Comparison of ENCODE assay signal across 8 mouse cellular contexts in the genomic region with DNA sequence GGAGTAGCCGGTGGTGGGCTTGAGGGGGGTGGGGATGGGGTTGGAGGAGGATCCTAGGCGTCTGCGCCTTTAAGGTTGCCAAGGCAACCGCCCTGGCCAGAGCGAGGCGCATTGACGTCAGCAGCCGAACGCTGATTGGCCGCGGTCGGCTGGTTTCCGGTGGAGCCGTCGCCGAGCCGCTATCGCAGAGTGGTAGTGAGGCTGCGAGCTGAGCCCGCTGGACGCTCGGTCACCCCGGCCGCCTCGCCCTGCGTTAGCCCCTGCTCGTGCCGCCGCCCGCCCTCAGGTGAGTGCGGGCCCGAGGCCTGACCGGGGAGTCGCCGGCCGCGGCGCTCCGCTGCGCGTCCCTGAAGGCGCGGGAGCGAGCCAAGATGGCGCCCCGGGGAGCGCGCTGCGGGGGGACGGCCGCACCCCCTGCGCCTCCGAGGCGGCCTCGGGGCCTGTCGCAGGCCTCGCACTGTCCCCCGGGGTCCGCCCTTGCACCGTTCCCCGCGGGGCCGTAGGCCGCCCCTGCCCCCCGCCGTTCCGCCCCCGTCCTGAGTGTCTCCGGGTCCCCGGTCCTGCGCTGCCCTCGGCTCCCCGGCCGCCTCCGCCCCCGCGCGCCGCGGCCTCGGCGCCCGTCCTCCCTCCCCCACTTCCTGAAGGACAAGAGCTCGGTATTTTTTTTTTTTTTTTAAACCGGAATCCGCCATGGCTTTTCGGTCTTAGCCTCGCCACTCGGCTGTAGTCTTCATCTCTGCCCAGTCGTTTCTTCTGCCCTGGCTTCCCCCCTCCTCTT. TPM values are rescaled to one million over a fixed set of nuclear protein-coding genes. Genes with fewer than 3 reads are reported as not detected.
DNase-seq lines count a peak whose midpoint lies in the region; ATAC-seq and TF ChIP-seq lines count a peak whose summit lies in the region.

No protein-coding gene starts in this region.

- peak; percentile 92 for TF ChIP-seq POLR2A in MEL (IDR thresholded peaks at IDR 0.05; ENCODE audit: control insufficient read depth in 1 of 2, insufficient read depth in 1 of 2, low read depth in 1 of 2, low read length in 2 of 2, poor library complexity in 1 of 2)
- TF ChIP-seq POLR2A in cerebellum, adult 2 months (IDR thresholded peaks at IDR 0.05; ENCODE audit: borderline replicate concordance, insufficient read depth, low read length) = peak; percentile 70

- peak overlapping the region; percentile 86 for H3K27ac ChIP-seq in MEL (ENCODE audit: control insufficient read depth, low read depth, low read length)
- peak overlapping the region; percentile 96 for H3K27ac ChIP-seq in cerebellum, adult 2 months (ENCODE audit: insufficient read depth, low read length)
- H3K27ac ChIP-seq in hindbrain, embryonic 10.5 days = peak overlapping the region; percentile 99
- peak overlapping the region; percentile 97 for H3K27ac ChIP-seq in lung, postnatal 0 days (ENCODE audit: low read length)

- peaks cover 14 to 43% of the 10 kb centered on the region in 2 experiments for H3K36me3 ChIP-seq in MEL (ENCODE audit: control insufficient read depth in 1 of 2, insufficient read depth in 2 of 2, low read length in 2 of 2)
- H3K36me3 ChIP-seq in hindbrain, embryonic 10.5 days = peaks cover 28% of the 10 kb centered on the region
- H3K36me3 ChIP-seq in lung, postnatal 0 days (ENCODE audit: insufficient read depth, low read length) = no peaks in the 10 kb centered on the region

- H3K79me2 ChIP-seq in MEL (ENCODE audit: control insufficient read depth, insufficient read depth, low read length, poor library complexity) = peaks cover 35% of the 10 kb centered on the region

- peak overlapping the region; percentile 82 to 89 for H3K4me3 ChIP-seq in MEL (ENCODE audit: control insufficient read depth in 1 of 2, insufficient read depth in 1 of 2, low read depth in 2 of 2, low read length in 2 of 2)
- peak overlapping the region; percentile 88 for H3K4me3 ChIP-seq in cerebellum, adult 2 months (replicated peaks; ENCODE audit: insufficient read depth, low read depth, low read length)
- H3K4me3 ChIP-seq in hindbrain, embryonic 10.5 days = peak overlapping the region; percentile 99
- peak overlapping the region; percentile 100 for H3K4me3 ChIP-seq in lung, postnatal 0 days (ENCODE audit: low read depth, low read length)

- H3K4me1 ChIP-seq in MEL (ENCODE audit: control insufficient read depth in 1 of 2, insufficient read depth in 2 of 2, low read length in 2 of 2) = peaks cover 19 to 29% of the 10 kb centered on the region in 2 experiments
- peaks cover 18% of the 10 kb centered on the region; the same call in 1 of the 2 replicates for H3K4me1 ChIP-seq in cerebellum, adult 2 months (ENCODE audit: control insufficient read depth, insufficient read depth, low read length)
- peaks cover 44% of the 10 kb centered on the region for H3K4me1 ChIP-seq in hindbrain, embryonic 10.5 days (replicated peaks)
- peaks cover 20% of the 10 kb centered on the region; the same call in 1 of the 2 replicates for H3K4me1 ChIP-seq in lung, postnatal 0 days (ENCODE audit: insufficient read depth, low read depth, low read length)

- H3K9ac ChIP-seq in MEL (ENCODE audit: control insufficient read depth, low read depth, low read length, poor library complexity, severe bottlenecking) = peak overlapping the region; percentile 98
- peak overlapping the region; percentile 94 for H3K9ac ChIP-seq in lung, postnatal 0 days (replicated peaks; ENCODE audit: low read depth)

- TF ChIP-seq EP300 in MEL (IDR thresholded peaks at IDR 0.05; ENCODE audit: low read depth in 1 of 2, low read length in 2 of 2) = peak in 1 of 2 experiments; percentile 12; a peak in 2 of 4 replicates
- no peak for TF ChIP-seq EP300 in lung, postnatal 0 days (IDR thresholded peaks at IDR 0.05)

- WGBS in cerebellum, adult 2 months = under 1% methylated on average over 74 of the region's 90 CpGs
- under 1% methylated on average over 88 of the region's 90 CpGs for WGBS in hindbrain, embryonic 10.5 days
- under 1% methylated on average over 43 of the region's 90 CpGs for WGBS in lung, postnatal 0 days

- no peak for TF ChIP-seq CTCF in MEL (IDR thresholded peaks at IDR 0.05 in 2 of 3, conservative IDR thresholded peaks at IDR 0.05 in 1 of 3; ENCODE audit: control insufficient read depth in 1 of 3, insufficient read depth in 1 of 3, low read depth in 2 of 3, low read length in 3 of 3, poor library complexity in 1 of 3, severe bottlenecking in 1 of 3)
- no peak for TF ChIP-seq CTCF in cerebellum, adult 2 months (IDR thresholded peaks at IDR 0.05; ENCODE audit: borderline replicate concordance, insufficient read depth, low read depth, low read length)
- TF ChIP-seq CTCF in lung, postnatal 0 days (IDR thresholded peaks at IDR 0.05) = no peak

- peak overlapping the region; percentile 86 for H3K4me2 ChIP-seq in lung, postnatal 0 days (replicated peaks; ENCODE audit: low read depth, low read length)

- TF ChIP-seq RAD21 in MEL (IDR thresholded peaks at IDR 0.05; ENCODE audit: low read depth, low read length) = no peak

- H3K27me3 ChIP-seq in MEL (ENCODE audit: control insufficient read depth in 1 of 2, insufficient read depth in 2 of 2, low read length in 2 of 2) = peaks cover 6 to 9% of the 10 kb centered on the region in 2 experiments
- H3K27me3 ChIP-seq in cerebellum, adult 2 months (ENCODE audit: control insufficient read depth, insufficient read depth, low read length) = no peaks in the 10 kb centered on the region
- peaks cover 9% of the 10 kb centered on the region; the same call in 1 of the 2 replicates for H3K27me3 ChIP-seq in hindbrain, embryonic 10.5 days (ENCODE audit: insufficient read depth, poor library complexity, severe bottlenecking)
- H3K27me3 ChIP-seq in lung, postnatal 0 days (replicated peaks; ENCODE audit: insufficient read depth, low read length) = no peaks in the 10 kb centered on the region

- H3K9me3 ChIP-seq in MEL (replicated peaks; ENCODE audit: insufficient read depth, low read length) = no peaks in the 10 kb centered on the region
- H3K9me3 ChIP-seq in hindbrain, embryonic 10.5 days = no peaks in the 10 kb centered on the region
- no peaks in the 10 kb centered on the region for H3K9me3 ChIP-seq in lung, postnatal 0 days (ENCODE audit: low read length)

- ATAC-seq in lung, postnatal 0 days = peak; percentile 94

- peak; percentile 93 for DNase-seq in MEL (ENCODE audit: low read depth, low spot score)
- peak; percentile 94 to 96 for DNase-seq in cerebellum, adult 2 months
- DNase-seq in forelimb bud, embryonic 11.5 days (ENCODE audit: low read depth, low spot score) = peak; percentile 94
- peak; percentile 95 for DNase-seq in hindbrain, embryonic 10.5 days (ENCODE audit: low spot score)
- peak; percentile 94 for DNase-seq in layer of hippocampus, adult 9-11 months
- peak; percentile 97 for DNase-seq in lung, postnatal 0 days (ENCODE audit: low spot score)
- DNase-seq in ovary, postnatal 14 days (ENCODE audit: low spot score) = peak; percentile 87
- DNase-seq in thymus, postnatal 14 days = peak; percentile 94

TF ChIP-seq in MEL, 35 proteins besides CTCF, POLR2A, EP300 and RAD21 (continues in another document):
- no peak for TF ChIP-seq E2F4 (IDR thresholded peaks at IDR 0.05; ENCODE audit: borderline replicate concordance, low read depth, low read length)
- TF ChIP-seq ETS1 (IDR thresholded peaks at IDR 0.05; ENCODE audit: low read depth, low read length) = peak; percentile 31; the same call in 1 of the 2 replicates
- TF ChIP-seq ZMIZ1 (IDR thresholded peaks at IDR 0.05; ENCODE audit: low read depth, low read length) = peak; percentile 87
- peak; percentile 60 for TF ChIP-seq TBP (IDR thresholded peaks at IDR 0.05; ENCODE audit: low read depth, low read length)
- TF ChIP-seq ELF1 (IDR thresholded peaks at IDR 0.05; ENCODE audit: low read depth, low read length) = peak; percentile 73
- TF ChIP-seq ZNF384 (IDR thresholded peaks at IDR 0.05; ENCODE audit: low read depth, low read length) = peak; percentile 85
- peak; percentile 79; the same call in 1 of the 2 replicates for TF ChIP-seq POLR2AphosphoS2 (IDR thresholded peaks at IDR 0.05; ENCODE audit: low read length)
- no peak for TF ChIP-seq GABPA (IDR thresholded peaks at IDR 0.05; ENCODE audit: low read depth, low read length)
- TF ChIP-seq GATA1 (IDR thresholded peaks at IDR 0.05; ENCODE audit: low read depth, low read length) = no peak
- TF ChIP-seq MAZ (IDR thresholded peaks at IDR 0.05; ENCODE audit: low read depth, low read length) = peak; percentile 11
- no peak for TF ChIP-seq MXI1 (IDR thresholded peaks at IDR 0.05; ENCODE audit: low read depth, low read length)
- peak; percentile 54; the same call in 1 of the 2 replicates for TF ChIP-seq MAX (IDR thresholded peaks at IDR 0.05; ENCODE audit: low read length)
- TF ChIP-seq SIN3A (IDR thresholded peaks at IDR 0.05; ENCODE audit: low read length) = peak; percentile 66; the same call in 1 of the 2 replicates
- TF ChIP-seq RCOR1 (IDR thresholded peaks at IDR 0.05; ENCODE audit: low read depth, low read length) = no peak
- peak; percentile 64; the same call in 1 of the 2 replicates for TF ChIP-seq MEF2A (IDR thresholded peaks at IDR 0.05; ENCODE audit: extremely low read depth, insufficient replicate concordance, low read depth, low read length, poor library complexity, severe bottlenecking)
- TF ChIP-seq UBTF (IDR thresholded peaks at IDR 0.05; ENCODE audit: borderline replicate concordance, insufficient read depth, low read depth, low read length) = 0 out of 2 replicates have a peak, but pooled peaks have one; percentile 18
- 0 out of 2 replicates have a peak, but pooled peaks have one; percentile 14 for TF ChIP-seq USF1 (IDR thresholded peaks at IDR 0.05; ENCODE audit: low read depth, low read length)
- TF ChIP-seq MYB (IDR thresholded peaks at IDR 0.05; ENCODE audit: low read depth, low read length) = no peak
- TF ChIP-seq CHD1 (IDR thresholded peaks at IDR 0.05; ENCODE audit: low read depth, low read length) = no peak

RNA-seq across cellular contexts. Expression of a gene that starts 1.8 kb away (rescaled TPM):
- total RNA-seq in MEL (2012; rRNA removed) = 69.6 and 70.2 TPM in 2 replicates
- polyA plus RNA-seq in MEL (2012; ENCODE audit: insufficient read depth in 1 of 2, insufficient read length in 2 of 2, low read depth in 1 of 2, low replicate concordance in 2 of 2, missing spikeins in 1 of 2) = 100 to 1,000 TPM in 1 of 2 experiments, not detected in 1; 152 TPM
- polyA plus RNA-seq in cerebellum, adult 2 months (2012; rRNA removed) = 421 and 429 TPM in 2 replicates
- polyA plus RNA-seq in hindbrain, embryonic 10.5 days (2016; fragmentation: Nextera tagmentation; extraction: Ambion mirVana) = 313 and 331 TPM in 2 replicates
- polyA plus RNA-seq in lung, postnatal 0 days (2015; fragmentation: Nextera tagmentation; extraction: Ambion mirVana) = 305 TPM in 2 replicates

RNA-seq across cellular contexts. Expression of a gene that starts 39.2 kb away (rescaled TPM):
- 2.5 and 2.6 TPM in 2 replicates for total RNA-seq in MEL (2012; rRNA removed)
- polyA plus RNA-seq in MEL (2012; ENCODE audit: insufficient read depth in 1 of 2, insufficient read length in 2 of 2, low read depth in 1 of 2, low replicate concordance in 2 of 2, missing spikeins in 1 of 2) = 1 to 10 TPM in 1 of 2 experiments, not detected in 1; 8.2 TPM
- 20.4 and 23.1 TPM in 2 replicates for polyA plus RNA-seq in cerebellum, adult 2 months (2012; rRNA removed)
- polyA plus RNA-seq in hindbrain, embryonic 10.5 days (2016; fragmentation: Nextera tagmentation; extraction: Ambion mirVana) = 16.0 and 16.2 TPM in 2 replicates
- 51.4 and 65.1 TPM in 2 replicates for polyA plus RNA-seq in lung, postnatal 0 days (2015; fragmentation: Nextera tagmentation; extraction: Ambion mirVana)

Comparison
In these comparisons a context has a peak if more than half of its experiments do, and no peak if none do; other contexts are left out.
1. Peak in every context shown above with its lines: DNase-seq, ATAC-seq, H3K4me3 ChIP-seq and H3K27ac ChIP-seq.